Mouse (Mus musculus) small intestine, adult 2 months (tissue): ENCODE results near the gene Phldb2.

Experiments used
- CTCF ChIP-seq: fragments of 200-500 bp; IDR thresholded peaks from 2 replicates; pipeline ENCODE4 v1.5.1; 2012; ENCODE audit warnings: low read depth, mild to moderate bottlenecking, control low read depth, inconsistent platforms, low read length, moderate library complexity, mixed read lengths; ENCODE audit not compliant: insufficient replicate concordance, insufficient read length; ENCODE audit errors: extremely low read depth
- POLR2A ChIP-seq: fragments of 200-500 bp; IDR thresholded peaks from 2 replicates; pipeline ENCODE4 v1.6.1; 2012; ENCODE audit warnings: low read depth, mild to moderate bottlenecking, control low read depth, inconsistent platforms, low read length, moderate library complexity

DNA sequence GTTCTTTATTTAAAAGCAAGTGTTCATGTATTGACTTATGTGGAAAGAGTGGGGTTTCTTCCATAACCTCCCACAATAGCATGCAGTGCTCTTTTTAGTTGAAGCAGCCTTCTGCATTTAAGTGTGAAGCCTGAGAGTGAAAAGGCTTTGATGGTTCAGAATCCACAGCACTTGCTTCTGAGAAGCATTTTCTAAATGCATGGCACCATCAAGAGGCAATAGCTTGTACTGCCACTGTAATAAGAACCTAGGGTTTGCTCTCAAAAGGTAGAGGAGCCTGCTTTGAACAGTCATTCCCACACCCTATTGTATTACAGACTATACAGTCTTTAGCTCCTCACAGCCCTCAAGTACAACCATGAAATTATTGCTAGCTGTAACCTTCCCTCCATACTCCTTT is 136.7 kb downstream of the Phldb2 start:
- no peak for TF ChIP-seq CTCF
- no peak for TF ChIP-seq POLR2A
